Mouse (Mus musculus) c-Kit-negative CD71-positive TER-119-positive erythroid progenitor cells, embryonic 14.5 days (primary cell): ENCODE measurements around the gene Vmn1r4.
A peak's percentile ranks its signal among the peaks of the same experiment; 100 is the strongest.

Experiments
- DNase-seq: peaks from one replicate; pipeline ENCODE4 v3.0.0-alpha.2; 2013; ENCODE audit warnings: low read depth, low spot score

The Vmn1r4 gene

GRCm38 (mm10) chr6:56923726-56924707, at the start of gene Vmn1r4, which contains the start of gene Nt5c3:
TSS of gene Vmn1r4 (plus strand) at chr6:56924015.
TSS of gene Nt5c3 (minus strand) at chr6:56923932.
- DNase-seq: peak; percentile 98

- DNase-seq: no peak
These were observed 46.9 kb upstream of the Vmn1r4 start for GRCm38 (mm10) chr6:56876870-56877269.

- no peak for DNase-seq
These were observed 45.8 kb upstream of the Vmn1r4 start for GRCm38 (mm10) chr6:56877985-56878384.

- DNase-seq: no peak
These were observed 44.4 kb upstream of the Vmn1r4 start for GRCm38 (mm10) chr6:56879352-56879955.

- DNase-seq: no peak
These were observed 35.3 kb upstream of the Vmn1r4 start for GRCm38 (mm10) chr6:56888561-56888960.

- DNase-seq: no peak
These were observed 33.1 kb upstream of the Vmn1r4 start for GRCm38 (mm10) chr6:56890762-56891161.

- DNase-seq: no peak
These were observed 24.2 kb upstream of the Vmn1r4 start for GRCm38 (mm10) chr6:56899601-56900000.

- DNase-seq: no peak
These were observed 22.5 kb upstream of the Vmn1r4 start for GRCm38 (mm10) chr6:56901336-56901735.

GRCm38 (mm10) chr6:56901824-56902386, 21.9 kb upstream of the Vmn1r4 start:
- peak; percentile 66 for DNase-seq

- peak; percentile 75 for DNase-seq
These were observed 21.0 kb upstream of the Vmn1r4 start for GRCm38 (mm10) chr6:56902606-56903520.

- no peak for DNase-seq
These were observed 20.0 kb upstream of the Vmn1r4 start for GRCm38 (mm10) chr6:56903831-56904230.

- DNase-seq: no peak
These were observed 19.5 kb upstream of the Vmn1r4 start for GRCm38 (mm10) chr6:56904330-56904729.

GRCm38 (mm10) chr6:56904982-56905381, 18.8 kb upstream of the Vmn1r4 start:
- no peak for DNase-seq

GRCm38 (mm10) chr6:56905486-56905885, 18.3 kb upstream of the Vmn1r4 start:
- DNase-seq: no peak

- no peak for DNase-seq
These were observed 17.5 kb upstream of the Vmn1r4 start for GRCm38 (mm10) chr6:56906121-56906846.

GRCm38 (mm10) chr6:56907973-56908372, 15.8 kb upstream of the Vmn1r4 start:
- no peak for DNase-seq

GRCm38 (mm10) chr6:56908397-56908796, 15.4 kb upstream of the Vmn1r4 start:
- no peak for DNase-seq

- DNase-seq: no peak
These were observed 14.9 kb upstream of the Vmn1r4 start for GRCm38 (mm10) chr6:56908912-56909311.

- no peak for DNase-seq
These were observed 12.9 kb upstream of the Vmn1r4 start for GRCm38 (mm10) chr6:56910910-56911309.

GRCm38 (mm10) chr6:56913092-56913858, 10.5 kb upstream of the Vmn1r4 start:
- no peak for DNase-seq
